Mouse (Mus musculus) left cerebral cortex, adult 11 months (tissue): ENCODE data around the gene Tm9sf2.
A peak's percentile ranks its signal among the peaks of the same experiment; 100 is the strongest.

Source experiments
- DNase-seq: peaks from one replicate; pipeline ENCODE4 v3.0.0; 2022; ENCODE audit warnings: low spot score

Tm9sf2 gene

DNA sequence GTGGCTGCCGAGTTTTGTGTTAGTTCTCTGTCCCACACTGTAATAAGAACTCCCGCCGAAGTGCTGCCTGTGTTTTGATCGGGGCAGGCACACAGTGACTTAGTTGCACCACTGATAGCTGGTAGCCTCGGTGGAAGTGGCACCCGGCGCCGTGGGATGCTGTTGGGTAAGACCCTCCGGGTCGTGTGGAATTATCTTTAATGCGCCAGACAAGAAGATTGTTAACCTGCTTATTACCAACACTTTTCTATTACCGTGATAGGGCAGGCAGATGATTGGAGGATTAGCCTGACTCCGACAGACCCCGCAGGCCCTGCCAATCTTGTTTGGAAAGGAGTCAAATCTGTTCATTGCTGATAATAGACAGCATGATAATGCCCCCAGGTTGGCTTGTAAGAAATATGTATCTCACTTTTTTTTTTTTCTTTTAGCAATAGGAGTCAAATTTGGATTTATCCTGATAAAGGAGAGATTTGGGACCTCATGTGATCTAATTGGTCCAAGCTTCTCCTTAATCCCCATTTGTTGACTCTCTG lies 69.5 kb downstream of the Tm9sf2 start:
- DNase-seq: no peak

DNA sequence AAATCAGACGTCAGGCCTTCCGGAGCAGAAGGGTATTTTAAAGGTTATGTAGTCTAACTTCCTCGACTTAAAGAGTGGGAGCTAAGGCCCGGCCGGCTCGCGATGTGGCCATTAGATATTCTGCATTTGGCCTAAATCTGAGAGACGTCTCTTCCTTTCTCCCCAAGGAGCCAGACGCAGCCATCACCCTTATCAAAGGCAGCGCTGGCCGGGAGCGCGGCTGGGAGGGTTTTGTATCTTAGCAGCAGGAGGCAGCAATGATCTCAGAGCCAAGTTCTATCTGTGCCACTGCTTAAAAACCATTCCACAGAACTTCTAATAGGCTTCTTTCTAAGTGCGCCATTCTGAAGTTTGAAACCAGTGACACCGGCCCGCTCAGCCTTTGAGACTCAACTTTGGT lies 72.4 kb downstream of the Tm9sf2 start:
- no peak for DNase-seq

DNA sequence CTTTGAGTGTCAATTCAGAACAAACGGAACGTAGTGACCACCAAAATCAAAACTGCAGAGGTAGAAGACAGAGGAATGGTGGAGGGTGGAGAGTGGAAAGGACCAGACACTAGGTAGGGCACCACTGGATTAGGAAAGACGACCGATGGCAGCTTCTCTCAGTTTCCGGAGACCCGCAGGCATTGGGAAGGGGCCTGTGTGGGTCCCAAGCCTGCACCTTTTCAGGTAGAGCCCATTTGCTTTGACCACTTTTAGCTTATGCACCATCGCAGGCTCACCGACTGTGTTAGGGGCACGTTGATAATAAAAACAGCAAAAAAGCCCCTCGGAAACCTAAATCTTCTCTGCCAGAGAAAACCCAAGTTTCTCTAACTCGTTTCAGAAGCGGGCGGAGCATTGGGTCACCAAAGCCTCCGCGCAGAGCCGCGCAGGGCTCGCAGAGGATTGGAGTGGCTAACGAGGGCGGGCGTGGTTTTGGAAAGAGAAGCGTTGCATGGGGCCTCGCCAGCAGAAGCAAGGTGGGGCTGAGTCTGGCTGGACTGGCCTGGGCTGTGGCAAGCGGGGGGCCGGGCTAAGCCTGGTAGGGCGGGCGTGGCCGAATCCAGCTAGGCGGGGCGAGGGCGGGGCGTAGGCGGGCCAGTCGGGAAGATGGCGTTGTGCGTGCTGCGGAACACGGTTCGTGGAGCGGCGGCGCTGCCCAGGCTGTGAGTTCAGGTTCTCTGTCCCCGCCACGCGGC lies 74.4 kb downstream of the Tm9sf2 start, which contains the start of gene Clybl:
Gene Clybl (plus strand): TSS at position 627 of the 737 bp plus-strand sequence.
- DNase-seq: peak; percentile 84

DNA sequence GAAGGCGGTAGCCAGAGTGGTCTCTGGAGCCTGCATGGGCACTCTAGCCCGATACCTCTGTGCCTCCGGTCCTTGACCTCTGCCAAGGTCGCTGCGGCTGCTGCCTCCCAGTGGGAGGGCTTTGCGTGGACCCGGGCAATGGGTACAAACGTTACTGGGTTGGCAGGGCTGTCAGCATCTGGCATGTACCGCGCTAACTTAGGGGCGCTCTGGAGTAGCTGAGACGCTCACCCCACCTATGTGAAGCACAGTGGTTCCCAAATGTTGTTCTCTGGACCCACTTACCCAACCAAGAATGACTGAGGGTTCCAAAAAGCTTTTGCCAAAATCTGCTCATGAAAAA lies 74.9 kb downstream of the Tm9sf2 start:
- DNase-seq: peak; percentile 19

DNA sequence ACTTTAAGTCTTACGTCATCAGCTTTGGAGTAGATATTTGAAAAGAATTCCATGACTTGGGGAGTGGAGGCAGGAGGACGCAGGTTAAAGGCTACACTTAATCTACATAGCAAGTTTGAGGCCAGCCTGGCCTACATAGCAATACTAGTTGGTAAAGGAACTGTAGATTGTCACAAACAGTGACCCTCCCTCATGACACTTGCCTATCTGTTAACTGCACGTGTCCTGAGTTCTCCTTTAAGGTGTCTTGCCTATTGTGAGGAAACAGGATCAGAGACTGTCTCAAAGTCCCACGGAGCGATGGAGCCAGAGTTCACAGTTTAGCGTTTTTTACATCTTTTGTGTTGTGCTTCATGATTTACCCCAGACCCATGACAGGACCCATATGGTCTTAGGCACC lies 75.4 kb downstream of the Tm9sf2 start:
- DNase-seq: no peak

DNA sequence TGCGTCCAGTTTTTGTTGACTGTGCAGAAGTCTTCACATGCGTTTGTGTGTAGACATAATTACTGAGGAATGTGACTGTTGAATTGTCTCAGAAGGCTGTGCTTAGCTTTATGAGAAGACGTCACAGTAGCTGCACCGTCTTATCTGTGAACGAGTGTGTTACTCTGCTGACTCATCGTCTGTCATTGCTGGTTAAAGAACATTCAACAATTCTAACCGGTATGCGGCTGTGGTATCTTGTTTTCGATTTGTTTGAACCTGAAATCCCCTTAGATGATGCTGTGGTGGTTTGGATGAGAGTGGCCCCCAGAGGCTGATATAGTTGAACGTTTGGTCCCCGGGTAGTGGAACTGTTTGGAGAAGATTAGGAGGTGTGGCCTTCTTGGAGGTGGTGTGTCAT lies 77.1 kb downstream of the Tm9sf2 start:
- no peak for DNase-seq

DNA sequence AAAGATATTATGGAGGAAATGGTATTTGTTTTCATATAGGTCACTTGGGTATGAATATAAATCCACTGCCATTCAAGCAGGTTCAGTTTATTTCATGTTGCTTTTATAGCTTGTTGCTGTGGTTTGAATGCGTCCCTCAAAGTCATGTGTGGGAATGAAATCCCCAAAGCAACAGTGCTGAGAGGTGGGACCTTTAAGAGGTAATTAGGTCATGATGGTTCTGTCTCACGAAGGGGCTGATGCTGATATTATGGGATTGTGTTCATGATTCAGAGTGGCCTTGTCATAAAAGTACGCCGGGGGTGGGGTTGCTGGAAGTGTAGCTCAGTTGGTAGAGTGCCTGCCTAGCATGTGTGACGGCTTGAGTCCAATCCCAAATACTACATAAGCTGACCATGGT lies 81.4 kb downstream of the Tm9sf2 start:
- no peak for DNase-seq

DNA sequence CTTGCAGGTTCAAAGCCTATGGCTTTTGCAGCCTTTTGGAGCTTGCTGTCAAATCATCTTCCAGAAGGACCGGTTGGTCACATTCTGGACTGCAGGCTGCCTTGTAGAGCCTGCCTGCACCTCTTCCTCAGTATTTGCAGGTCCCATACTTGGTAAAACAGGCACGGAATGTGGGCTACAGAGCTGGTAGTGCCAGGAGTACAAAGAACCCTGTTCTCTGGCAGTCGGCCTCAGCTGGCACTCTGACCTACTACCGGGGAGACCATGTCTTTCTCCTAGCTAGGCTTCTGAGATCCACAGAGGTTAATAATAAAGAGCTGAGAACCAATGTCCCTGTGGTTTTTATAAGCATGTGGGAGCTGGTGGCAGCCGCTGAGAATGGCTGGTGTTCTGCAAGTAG lies 83.1 kb downstream of the Tm9sf2 start:
- DNase-seq: no peak

DNA sequence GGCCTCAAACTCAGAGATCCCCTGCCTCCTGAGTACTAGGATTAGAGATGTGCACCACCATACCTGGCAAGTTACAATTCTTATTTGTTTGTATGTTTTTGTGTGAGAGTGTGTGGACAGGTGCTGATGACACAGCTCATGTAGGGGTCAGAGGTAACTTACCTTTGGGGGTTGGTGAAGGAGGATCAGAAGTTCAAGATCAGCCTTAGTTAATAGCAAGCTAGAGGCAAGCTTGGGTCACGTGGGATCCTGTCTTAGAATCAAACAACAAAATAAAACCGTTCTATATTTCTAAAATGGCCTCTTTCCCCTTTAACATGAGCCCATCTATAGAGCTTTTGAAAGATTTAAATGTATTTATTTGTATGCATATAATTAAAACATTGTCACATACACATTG lies 83.7 kb downstream of the Tm9sf2 start:
- DNase-seq: no peak

DNA sequence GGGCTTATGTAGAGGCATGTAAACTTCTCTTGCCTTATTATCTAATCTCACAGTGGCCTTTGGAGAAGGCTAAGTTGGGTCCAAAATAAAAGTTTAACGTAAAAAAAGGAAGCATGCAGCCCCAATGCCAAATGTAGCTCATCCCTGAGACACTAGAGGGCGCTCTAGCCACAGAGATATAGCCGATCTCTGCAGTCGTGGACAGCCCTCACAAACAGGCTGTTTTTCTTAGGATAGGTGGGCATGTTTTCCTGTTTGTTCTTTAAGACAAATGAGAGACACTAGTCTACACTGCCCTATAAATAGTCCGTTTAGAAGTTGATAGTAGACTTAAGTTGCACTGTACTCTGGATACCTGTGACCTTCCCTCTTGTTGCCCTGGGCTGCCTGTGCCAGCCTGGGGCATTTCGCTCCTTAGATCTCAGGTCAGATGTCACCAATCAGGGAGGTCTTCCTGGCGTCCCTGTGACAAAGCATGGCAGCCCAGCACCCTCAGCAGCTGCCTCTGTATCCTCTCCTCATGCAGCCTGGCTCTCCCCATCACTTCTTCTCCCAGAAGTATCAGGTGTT lies 84.2 kb downstream of the Tm9sf2 start:
- peak; percentile 39 for DNase-seq

DNA sequence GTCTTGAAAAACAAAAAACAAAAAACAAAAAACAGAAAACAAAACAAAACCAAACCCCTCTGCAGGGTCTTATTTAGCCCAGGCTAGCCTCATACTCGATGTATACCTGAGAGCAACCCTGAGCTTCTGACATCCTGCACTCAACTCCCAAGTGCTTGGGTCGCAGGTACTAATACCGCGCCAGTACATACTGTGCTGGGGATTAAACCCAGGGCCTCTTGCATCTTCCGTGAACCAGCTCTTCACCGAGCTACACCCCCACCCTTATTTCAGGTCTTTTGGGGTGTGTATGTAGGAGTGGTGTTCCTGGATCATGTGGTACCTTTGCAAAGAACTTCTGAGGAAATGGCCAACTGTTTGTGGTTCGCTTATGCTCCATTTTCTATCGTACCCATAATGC lies 87.8 kb downstream of the Tm9sf2 start:
- DNase-seq: no peak

DNA sequence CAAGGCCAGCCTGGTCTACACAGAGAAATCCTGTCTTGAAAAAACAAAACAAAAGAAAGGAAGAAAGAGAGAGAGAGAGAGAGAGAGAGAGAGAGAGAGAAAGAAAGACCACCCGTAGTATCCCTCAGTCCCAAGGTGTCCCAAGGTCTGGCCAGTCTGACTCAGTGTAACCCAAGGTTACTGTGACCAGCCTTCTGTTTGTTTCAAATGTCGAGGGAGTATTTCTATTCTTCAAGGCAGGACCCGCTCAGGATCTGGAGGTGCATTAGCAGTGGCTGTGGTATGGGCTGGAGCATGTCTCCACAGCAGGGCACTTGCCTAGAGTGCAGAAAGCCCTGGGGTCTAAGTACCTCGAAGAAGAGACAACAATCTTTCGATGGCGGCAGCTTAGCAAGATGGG lies 90.0 kb downstream of the Tm9sf2 start:
- DNase-seq: no peak

DNA sequence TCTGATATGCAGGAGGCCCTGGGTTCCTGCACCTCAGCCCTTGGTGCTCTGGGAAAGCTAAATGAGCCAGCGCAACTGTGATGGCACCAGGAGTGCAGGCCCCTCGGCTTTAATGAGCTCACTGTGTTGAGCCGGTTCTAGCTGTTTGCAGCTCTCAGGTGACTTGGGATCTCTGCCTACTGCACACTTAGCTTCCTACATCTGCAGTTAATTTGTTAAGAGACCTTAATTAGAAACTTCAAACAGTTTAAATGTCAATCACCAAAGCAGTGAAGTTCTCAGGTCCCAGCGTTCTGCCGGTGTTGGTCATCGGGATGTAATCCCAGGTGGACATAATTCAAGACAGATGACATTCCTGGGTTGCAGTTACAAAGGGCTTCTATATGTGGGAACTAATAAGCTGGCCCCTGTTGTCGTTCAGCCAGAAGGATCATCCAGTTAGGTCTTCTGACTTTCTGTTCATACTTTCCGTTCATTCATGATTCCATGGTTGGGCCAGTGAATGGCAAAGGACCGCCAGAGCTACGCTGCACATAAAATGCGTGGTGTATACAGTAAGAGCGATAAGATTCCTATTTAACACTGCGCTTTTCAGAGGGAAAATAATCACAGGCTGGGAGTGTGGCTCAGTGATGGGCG lies 93.5 kb downstream of the Tm9sf2 start:
- no peak for DNase-seq

DNA sequence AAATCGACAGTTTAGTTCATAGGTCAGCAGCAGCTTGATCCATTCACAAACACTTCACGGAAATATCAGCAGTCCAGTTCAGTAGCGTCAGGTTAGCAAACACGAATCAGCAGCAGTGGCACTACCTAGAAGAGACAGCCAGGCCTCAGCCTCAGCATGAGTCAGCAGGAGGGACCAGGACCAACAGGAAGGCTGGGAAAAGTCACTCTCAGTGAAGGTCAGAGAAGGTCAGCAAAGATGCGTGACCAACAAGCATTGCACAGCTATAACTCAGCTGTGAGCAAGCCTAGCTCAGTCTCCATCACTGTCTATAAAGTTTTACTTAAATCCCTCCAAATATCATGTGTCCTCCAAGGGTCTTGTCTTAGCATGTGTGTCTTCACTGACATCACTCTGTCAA lies 102.3 kb downstream of the Tm9sf2 start:
- no peak for DNase-seq
